Mouse (Mus musculus): ENCODE data around the gene Gjb5. TPM values are rescaled to one million over a fixed set of nuclear protein-coding genes. Genes with fewer than 3 reads are reported as not detected.

Gjb5 gene
- total RNA-seq (2023), result not detected

GRCm38 (mm10) chr4:127358018-127358417, at the start of gene Gjb5:
TSS of gene Gjb5 (minus strand) at chr4:127358181.

DNA sequence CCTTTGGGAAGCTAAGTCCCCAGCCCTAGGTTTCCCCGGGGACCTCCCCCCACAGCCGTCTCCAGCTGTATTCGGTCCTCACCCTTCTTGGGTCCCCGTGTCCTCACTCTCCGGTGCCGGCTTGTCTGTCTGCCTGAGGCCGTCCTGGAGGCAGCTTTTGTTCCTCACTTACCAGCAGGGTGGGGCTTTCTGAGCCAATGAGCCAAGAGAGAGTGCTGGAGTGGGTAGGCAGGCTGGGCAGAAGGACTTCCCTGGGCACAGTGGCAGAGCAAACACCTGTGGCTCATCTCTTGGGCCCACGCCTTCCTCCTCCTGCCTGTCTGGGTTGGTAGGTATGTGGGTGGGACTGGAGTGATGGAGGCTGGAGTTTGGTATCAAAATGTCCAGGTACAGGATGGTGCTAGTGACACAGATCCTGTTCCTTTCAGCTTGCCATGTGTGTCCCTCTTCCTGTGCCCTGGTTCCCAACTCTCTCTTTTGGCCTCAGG, 4.0 kb downstream of the Gjb5 start, which contains the start of gene Gjb4:
TSS of gene Gjb4 (minus strand) at position 131 of the 488 bp plus-strand sequence.

DNA sequence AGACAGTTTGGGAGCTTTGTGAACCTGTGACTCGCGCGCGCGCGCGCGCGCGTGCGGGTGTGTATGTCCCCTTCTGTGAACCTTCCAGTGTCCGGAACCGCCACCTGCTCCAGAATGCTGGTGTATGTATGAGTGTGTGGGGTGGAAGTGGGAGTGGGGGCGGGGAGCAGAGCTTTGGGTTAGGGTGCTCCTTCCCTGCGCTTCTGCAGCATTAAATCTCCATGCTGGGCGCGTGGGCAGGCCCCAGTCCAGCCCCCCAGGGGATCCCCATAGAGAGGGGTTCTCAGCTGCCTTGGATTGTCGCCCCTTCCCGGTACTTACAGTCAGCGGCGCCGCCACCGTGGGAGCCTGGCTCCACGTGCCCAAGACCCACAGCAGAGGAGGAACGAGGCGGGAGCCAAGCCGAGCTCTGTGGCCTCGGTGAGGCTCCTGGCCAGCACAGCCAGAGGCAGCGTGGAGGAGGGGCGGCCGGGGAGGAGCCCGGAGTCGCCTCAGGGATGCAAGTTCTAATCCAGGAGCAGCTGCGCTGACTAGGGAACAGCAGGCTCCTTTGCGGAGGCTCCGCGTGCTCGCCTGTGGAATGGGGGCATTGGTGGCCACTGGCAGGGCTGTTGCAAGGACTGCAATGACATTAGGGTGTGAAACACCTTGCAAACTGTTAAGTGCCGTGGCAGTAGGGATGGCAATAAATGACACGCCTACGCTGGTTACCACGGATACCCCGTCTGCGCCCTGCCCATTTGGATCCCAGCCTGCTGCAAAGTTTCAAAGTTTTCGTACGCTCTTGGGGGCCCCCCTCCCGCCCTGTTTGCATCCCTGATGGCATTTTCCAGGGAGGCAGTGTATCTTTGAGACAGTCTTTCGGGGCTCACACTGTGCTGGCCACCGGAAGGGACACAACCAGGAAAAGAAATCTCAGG, 27.5 kb downstream of the Gjb5 start, which contains the start of gene Gjb3:
TSS of gene Gjb3 (minus strand) at position 664 of the 920 bp plus-strand sequence.

DNA sequence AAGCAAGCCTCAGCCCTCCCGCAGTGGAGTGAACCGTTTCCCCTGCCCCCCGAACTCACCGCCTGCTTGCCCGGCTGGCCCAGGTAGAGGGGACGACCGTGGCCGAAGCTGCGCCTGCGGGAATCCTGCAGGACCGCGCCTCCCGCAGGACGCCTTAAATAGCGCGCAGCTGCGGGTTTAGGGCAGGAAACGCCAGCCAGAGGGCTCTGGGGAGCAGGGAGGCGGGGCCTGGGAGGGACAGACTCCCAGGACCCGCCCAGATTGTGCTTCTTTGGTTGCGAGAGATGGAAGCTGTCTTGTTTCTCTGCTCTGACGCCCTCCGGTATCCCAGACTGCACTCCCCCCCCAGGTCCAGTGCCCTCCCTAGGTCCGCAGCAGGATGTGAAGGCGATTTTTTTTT, 44.1 kb downstream of the Gjb5 start, which contains the start of gene Gja4:
TSS of gene Gja4 (minus strand) at position 179 of the 400 bp plus-strand sequence.

Other genes starting within 250 kb of the Gjb5 start
- 1 to 10 TPM; 5.1 to 5.5 TPM for gene Tmem35b, start 234.5 kb downstream of the Gjb5 start, total RNA-seq (2023)
- not detected for gene Dlgap3, start 189.0 kb downstream of the Gjb5 start, total RNA-seq (2023)
- 10 to 100 TPM; 17.6 to 21.7 TPM for gene Smim12, start 114.4 kb downstream of the Gjb5 start, total RNA-seq (2023)
- gene Gja4, start 44.1 kb downstream of the Gjb5 start, total RNA-seq (2023), result not detected
- gene Gjb3, start 27.3 kb downstream of the Gjb5 start, total RNA-seq (2023), result 1 to 10 TPM; 3.5 to 3.6 TPM
- gene Gjb4, start 4.1 kb downstream of the Gjb5 start, total RNA-seq (2023), result not detected

Data from neutrophil, adult 83 days (primary cell).